Mouse (Mus musculus): Measurements from ENCODE around the gene Pla2g7. TPM values are rescaled to one million over a fixed set of nuclear protein-coding genes. Genes with fewer than 3 reads are reported as not detected.

Gene Pla2g7
- polyA plus RNA-seq, 1 experiment from 2014 or later = 51.2 TPM

- Histone ChIP-seq H3K4me2 (ENCODE audit: low read length) (peak overlapping the region; percentile 87), H3K27me3 (ENCODE audit: control insufficient read depth, insufficient read depth, low read depth, low read length) (peaks cover 26% of the 10 kb centered on the region), H3K9ac (ENCODE audit: low read depth, low read length) (peak overlapping the region; percentile 72), H3K27ac (ENCODE audit: low read length) (no peak overlapping the region), H3K36me3 (ENCODE audit: control insufficient read depth, insufficient read depth, low read length) (no peaks in the 10 kb centered on the region), H3K9me3 (replicated peaks; ENCODE audit: control insufficient read depth, low read length, poor library complexity, severe bottlenecking) (peaks cover 6% of the 10 kb centered on the region), H3K4me1 (ENCODE audit: control insufficient read depth, insufficient read depth, low read length) (peaks cover 6% of the 10 kb centered on the region), H3K4me3 (ENCODE audit: low read depth, low read length) (peak overlapping the region; percentile 52)
- peak; percentile 22 for ATAC-seq
- 22% methylated on average over 24 of the region's 24 CpGs for WGBS
Measured at GRCm38 (mm10) chr17:43629026-43629495, 61.2 kb downstream of the Pla2g7 start.

- ATAC-seq = peak; percentile 76
- 3% methylated on average over 83 of the region's 83 CpGs for WGBS
- Histone ChIP-seq H3K36me3 (ENCODE audit: control insufficient read depth, insufficient read depth, low read length) (no peaks in the 10 kb centered on the region), H3K9me3 (replicated peaks; ENCODE audit: control insufficient read depth, low read length, poor library complexity, severe bottlenecking) (peaks cover 6% of the 10 kb centered on the region), H3K4me2 (ENCODE audit: low read length) (peak within 1 kb of the TSS; percentile 87), H3K4me1 (ENCODE audit: control insufficient read depth, insufficient read depth, low read length) (peaks cover 6% of the 10 kb centered on the region), H3K27ac (ENCODE audit: low read length) (no peak within 1 kb of the TSS), H3K27me3 (ENCODE audit: control insufficient read depth, insufficient read depth, low read depth, low read length) (peaks cover 26% of the 10 kb centered on the region), H3K4me3 (ENCODE audit: low read depth, low read length) (peak within 1 kb of the TSS; percentile 52), H3K9ac (ENCODE audit: low read depth, low read length) (peak within 1 kb of the TSS; percentile 72)
Measured at GRCm38 (mm10) chr17:43629496-43630426, 61.9 kb downstream of the Pla2g7 start, which contains the start of gene Tdrd6. Gene Tdrd6, minus strand, starts transcription at chr17:43630299.

GRCm38 (mm10) chr17:43630427-43630760 lies 62.5 kb downstream of the Pla2g7 start:
- 45% methylated on average over 13 of the region's 13 CpGs for WGBS
- H3K36me3 ChIP-seq (ENCODE audit: control insufficient read depth, insufficient read depth, low read length) = no peaks in the 10 kb centered on the region
- peaks cover 6% of the 10 kb centered on the region for H3K4me1 ChIP-seq (ENCODE audit: control insufficient read depth, insufficient read depth, low read length)
- H3K9me3 ChIP-seq (replicated peaks; ENCODE audit: control insufficient read depth, low read length, poor library complexity, severe bottlenecking) = peaks cover 6% of the 10 kb centered on the region
- no peak overlapping the region for H3K27ac ChIP-seq (ENCODE audit: low read length)
- no peak; the same call in 1 of the 2 replicates for ATAC-seq
- H3K4me3 ChIP-seq (ENCODE audit: low read depth, low read length) = peak overlapping the region; percentile 52
- H3K27me3 ChIP-seq (ENCODE audit: control insufficient read depth, insufficient read depth, low read depth, low read length) = peaks cover 26% of the 10 kb centered on the region
- H3K4me2 ChIP-seq (ENCODE audit: low read length) = peak overlapping the region; percentile 87
- H3K9ac ChIP-seq (ENCODE audit: low read depth, low read length) = peak overlapping the region; percentile 72; the same call in 1 of the 2 replicates

GRCm38 (mm10) chr17:43637146-43637545 lies 69.2 kb downstream of the Pla2g7 start:
- H3K9ac ChIP-seq (ENCODE audit: low read depth, low read length) = no peak overlapping the region
- H3K4me3 ChIP-seq (ENCODE audit: low read depth, low read length) = no peak overlapping the region
- no peak overlapping the region for H3K27ac ChIP-seq (ENCODE audit: low read length)
- 94% methylated on average over 4 of the region's 4 CpGs for WGBS
- peaks cover 10% of the 10 kb centered on the region; the same call in 1 of the 2 replicates for H3K36me3 ChIP-seq (ENCODE audit: control insufficient read depth, insufficient read depth, low read length)
- no peaks in the 10 kb centered on the region for H3K27me3 ChIP-seq (ENCODE audit: control insufficient read depth, insufficient read depth, low read depth, low read length)
- no peaks in the 10 kb centered on the region for H3K4me1 ChIP-seq (ENCODE audit: control insufficient read depth, insufficient read depth, low read length)
- H3K4me2 ChIP-seq (ENCODE audit: low read length) = no peak overlapping the region
- ATAC-seq = no peak
- peaks cover 3% of the 10 kb centered on the region; the same call in 1 of the 2 replicates for H3K9me3 ChIP-seq (replicated peaks; ENCODE audit: control insufficient read depth, low read length, poor library complexity, severe bottlenecking)

- peaks cover 29% of the 10 kb centered on the region for H3K36me3 ChIP-seq (ENCODE audit: control insufficient read depth, insufficient read depth, low read length)
- H3K4me1 ChIP-seq (ENCODE audit: control insufficient read depth, insufficient read depth, low read length) = no peaks in the 10 kb centered on the region
- peaks cover 3% of the 10 kb centered on the region; the same call in 1 of the 2 replicates for H3K9me3 ChIP-seq (replicated peaks; ENCODE audit: control insufficient read depth, low read length, poor library complexity, severe bottlenecking)
- H3K4me2 ChIP-seq (ENCODE audit: low read length) = no peak overlapping the region
- no peak for ATAC-seq
- no peaks in the 10 kb centered on the region for H3K27me3 ChIP-seq (ENCODE audit: control insufficient read depth, insufficient read depth, low read depth, low read length)
- WGBS = 82% methylated on average over 1 of the region's 1 CpGs
- H3K9ac ChIP-seq (ENCODE audit: low read depth, low read length) = no peak overlapping the region
- H3K27ac ChIP-seq (ENCODE audit: low read length) = no peak overlapping the region
- H3K4me3 ChIP-seq (ENCODE audit: low read depth, low read length) = no peak overlapping the region
Measured at GRCm38 (mm10) chr17:43640825-43641224, 72.9 kb downstream of the Pla2g7 start.

- Histone ChIP-seq H3K4me2 (ENCODE audit: low read length) (no peak overlapping the region), H3K4me1 (ENCODE audit: control insufficient read depth, insufficient read depth, low read length) (no peaks in the 10 kb centered on the region), H3K9me3 (replicated peaks; ENCODE audit: control insufficient read depth, low read length, poor library complexity, severe bottlenecking) (no peaks in the 10 kb centered on the region), H3K4me3 (ENCODE audit: low read depth, low read length) (no peak overlapping the region), H3K36me3 (ENCODE audit: control insufficient read depth, insufficient read depth, low read length) (peaks cover 37% of the 10 kb centered on the region), H3K9ac (ENCODE audit: low read depth, low read length) (no peak overlapping the region), H3K27me3 (ENCODE audit: control insufficient read depth, insufficient read depth, low read depth, low read length) (no peaks in the 10 kb centered on the region), H3K27ac (ENCODE audit: low read length) (no peak overlapping the region)
- no peak for ATAC-seq
- 75% methylated on average over 7 of the region's 7 CpGs for WGBS
Measured at GRCm38 (mm10) chr17:43643191-43643590, 75.3 kb downstream of the Pla2g7 start.

GRCm38 (mm10) chr17:43644375-43644774 lies 76.5 kb downstream of the Pla2g7 start:
- Histone ChIP-seq H3K36me3 (ENCODE audit: control insufficient read depth, insufficient read depth, low read length) (peaks cover 37% of the 10 kb centered on the region), H3K4me3 (ENCODE audit: low read depth, low read length) (no peak overlapping the region)
- WGBS = 79% methylated on average over 7 of the region's 7 CpGs

GRCm38 (mm10) chr17:43645136-43645535 lies 77.2 kb downstream of the Pla2g7 start:
- no peak overlapping the region for H3K4me2 ChIP-seq (ENCODE audit: low read length)
- no peak overlapping the region for H3K9ac ChIP-seq (ENCODE audit: low read depth, low read length)
- H3K36me3 ChIP-seq (ENCODE audit: control insufficient read depth, insufficient read depth, low read length) = peaks cover 39% of the 10 kb centered on the region
- H3K27me3 ChIP-seq (ENCODE audit: control insufficient read depth, insufficient read depth, low read depth, low read length) = no peaks in the 10 kb centered on the region
- H3K9me3 ChIP-seq (replicated peaks; ENCODE audit: control insufficient read depth, low read length, poor library complexity, severe bottlenecking) = no peaks in the 10 kb centered on the region
- H3K4me3 ChIP-seq (ENCODE audit: low read depth, low read length) = no peak overlapping the region
- H3K4me1 ChIP-seq (ENCODE audit: control insufficient read depth, insufficient read depth, low read length) = no peaks in the 10 kb centered on the region
- no peak overlapping the region for H3K27ac ChIP-seq (ENCODE audit: low read length)
- WGBS = 95% methylated on average over 3 of the region's 3 CpGs
- ATAC-seq = no peak

More at GRCm38 (mm10) chr17:43644375-43644774, 76.5 kb downstream of the Pla2g7 start:
- no peak overlapping the region for H3K4me2 ChIP-seq (ENCODE audit: low read length)
- H3K9me3 ChIP-seq (replicated peaks; ENCODE audit: control insufficient read depth, low read length, poor library complexity, severe bottlenecking) = no peaks in the 10 kb centered on the region
- no peaks in the 10 kb centered on the region for H3K4me1 ChIP-seq (ENCODE audit: control insufficient read depth, insufficient read depth, low read length)
- ATAC-seq = no peak
- no peak overlapping the region for H3K27ac ChIP-seq (ENCODE audit: low read length)
- H3K9ac ChIP-seq (ENCODE audit: low read depth, low read length) = no peak overlapping the region
- no peaks in the 10 kb centered on the region for H3K27me3 ChIP-seq (ENCODE audit: control insufficient read depth, insufficient read depth, low read depth, low read length)

- no peaks in the 10 kb centered on the region for H3K9me3 ChIP-seq (replicated peaks; ENCODE audit: control insufficient read depth, low read length, poor library complexity, severe bottlenecking)
- no peak for ATAC-seq
- 46% methylated on average over 5 of the region's 5 CpGs for WGBS
- H3K4me3 ChIP-seq (ENCODE audit: low read depth, low read length) = no peak overlapping the region
- H3K4me1 ChIP-seq (ENCODE audit: control insufficient read depth, insufficient read depth, low read length) = no peaks in the 10 kb centered on the region
- peaks cover 40% of the 10 kb centered on the region for H3K36me3 ChIP-seq (ENCODE audit: control insufficient read depth, insufficient read depth, low read length)
- H3K27me3 ChIP-seq (ENCODE audit: control insufficient read depth, insufficient read depth, low read depth, low read length) = no peaks in the 10 kb centered on the region
- H3K9ac ChIP-seq (ENCODE audit: low read depth, low read length) = no peak overlapping the region
- no peak overlapping the region for H3K4me2 ChIP-seq (ENCODE audit: low read length)
- no peak overlapping the region for H3K27ac ChIP-seq (ENCODE audit: low read length)
Measured at GRCm38 (mm10) chr17:43646925-43647324, 79.0 kb downstream of the Pla2g7 start.
